28 mouse cellular contexts compared by ENCODE assay signal in the genomic region with DNA sequence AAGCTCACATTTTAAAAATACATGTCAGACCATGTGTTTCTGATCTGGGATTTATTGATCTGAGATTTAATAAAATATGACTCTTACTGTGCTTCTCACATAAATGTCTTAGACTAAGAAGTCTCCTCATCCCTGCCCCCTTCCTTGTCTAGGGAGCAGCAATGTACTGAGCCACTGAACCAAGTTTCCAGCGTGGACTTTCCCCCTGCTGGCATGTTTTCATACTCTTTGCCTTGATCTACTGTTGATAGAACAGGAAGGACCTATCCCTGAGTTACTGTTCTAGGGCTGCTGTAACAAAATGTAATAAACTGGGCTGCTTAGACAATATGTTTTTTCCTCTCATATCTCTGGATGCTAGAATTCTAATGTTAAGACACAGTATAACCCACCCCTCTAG.
DNase-seq lines count a peak whose midpoint lies in the region; ATAC-seq lines count a peak whose summit lies in the region.
"Had no signal": no experiment of that assay in that cellular context is flagged by ENCODE, and none has a peak within 500 bp of the region (broad histone marks: within the 10 kb centered on the region; RNA-seq: fewer than 3 reads in every experiment).

No protein-coding gene starts in this region.

- peak; percentile 61 for DNase-seq in kidney, adult 11 months
- peak; percentile 85 for DNase-seq in kidney, adult 9 months
- DNase-seq in kidney, adult 18-20 months: no peak
- peak; percentile 37 for DNase-seq in kidney, postnatal 14 days
- peak; percentile 73 to 82 for DNase-seq in kidney, postnatal 36 days
- DNase-seq: adrenal gland, postnatal 10 days; adrenal gland, postnatal 36 days; B cell, adult 2 months; cerebellum, adult 18-20 months; cerebellum, adult 9-10 months; cerebellum, postnatal 14 days; gastrocnemius, postnatal 25 days; heart, adult 18-20 months; heart, postnatal 10 days; heart, postnatal 36 days had no signal

- no peaks in the 10 kb centered on the region for H3K27me3 ChIP-seq in kidney, embryonic 15.5 days
- H3K27me3 ChIP-seq: CH12.LX; embryonic facial prominence, embryonic 12.5 days; embryonic facial prominence, embryonic 15.5 days; forebrain, embryonic 12.5 days; forebrain, embryonic 15.5 days; heart, embryonic 12.5 days; heart, embryonic 15.5 days; hindbrain, embryonic 13.5 days; Patski had no signal

- H3K9ac ChIP-seq in kidney, embryonic 15.5 days: no peak overlapping the region
- H3K9ac ChIP-seq: embryonic facial prominence, embryonic 12.5 days; embryonic facial prominence, embryonic 15.5 days; forebrain, embryonic 12.5 days; forebrain, embryonic 15.5 days; heart, embryonic 12.5 days; heart, embryonic 15.5 days; hindbrain, embryonic 13.5 days had no signal

- H3K27ac ChIP-seq in kidney, embryonic 15.5 days: no peak overlapping the region
- H3K27ac ChIP-seq: embryonic facial prominence, embryonic 12.5 days; embryonic facial prominence, embryonic 15.5 days; forebrain, embryonic 12.5 days; forebrain, embryonic 15.5 days; heart, embryonic 15.5 days; hindbrain, embryonic 10.5 days; hindbrain, embryonic 13.5 days had no signal

- ATAC-seq in kidney, embryonic 15.5 days (replicated peaks; ENCODE audit: low FRiP score): no peak
- ATAC-seq in erythroid progenitor cell, adult 5-6 weeks (replicated peaks; ENCODE audit: low FRiP score, poor library complexity, severe bottlenecking): no peak
- ATAC-seq: forebrain, embryonic 15.5 days; Patski had no signal

- no peak overlapping the region for H3K4me2 ChIP-seq in kidney, embryonic 15.5 days
- H3K4me2 ChIP-seq: embryonic facial prominence, embryonic 12.5 days; embryonic facial prominence, embryonic 15.5 days; forebrain, embryonic 12.5 days; forebrain, embryonic 15.5 days; heart, embryonic 12.5 days; heart, embryonic 15.5 days; hindbrain, embryonic 13.5 days had no signal

- H3K4me1 ChIP-seq in kidney, embryonic 15.5 days: no peaks in the 10 kb centered on the region
- H3K4me1 ChIP-seq: embryonic facial prominence, embryonic 12.5 days; embryonic facial prominence, embryonic 15.5 days; forebrain, embryonic 12.5 days; forebrain, embryonic 15.5 days; heart, embryonic 12.5 days; heart, embryonic 15.5 days; hindbrain, embryonic 13.5 days had no signal

- H3K36me3 ChIP-seq in kidney, embryonic 15.5 days: no peaks in the 10 kb centered on the region
- H3K36me3 ChIP-seq: embryonic facial prominence, embryonic 12.5 days; embryonic facial prominence, embryonic 15.5 days; forebrain, embryonic 12.5 days; forebrain, embryonic 15.5 days; G1E; heart, embryonic 12.5 days; heart, embryonic 15.5 days; hindbrain, embryonic 10.5 days; hindbrain, embryonic 13.5 days had no signal

- 54% methylated on average over 1 of the region's 1 CpGs for WGBS in kidney, embryonic 15.5 days

- H3K4me3 ChIP-seq in kidney, embryonic 15.5 days (replicated peaks): no peak overlapping the region
- H3K4me3 ChIP-seq: embryonic facial prominence, embryonic 12.5 days; embryonic facial prominence, embryonic 15.5 days; forebrain, embryonic 12.5 days; forebrain, embryonic 15.5 days; heart, embryonic 12.5 days; heart, embryonic 15.5 days; hindbrain, embryonic 10.5 days; hindbrain, embryonic 13.5 days had no signal

- H3K9me3 ChIP-seq in kidney, embryonic 15.5 days (replicated peaks): no peaks in the 10 kb centered on the region
- H3K9me3 ChIP-seq: embryonic facial prominence, embryonic 12.5 days; embryonic facial prominence, embryonic 15.5 days; forebrain, embryonic 12.5 days; forebrain, embryonic 15.5 days; heart, embryonic 15.5 days; hindbrain, embryonic 10.5 days; hindbrain, embryonic 13.5 days had no signal
